Mouse (Mus musculus): Measurements from ENCODE around the gene Olfr6. TPM values are rescaled to one million over a fixed set of nuclear protein-coding genes. Genes with fewer than 3 reads are reported as not detected.
"Not testable (repeated sequence)": the region's sequence is repeated elsewhere in the genome, so short reads cannot be mapped to it uniquely, and the experiment has no call there.

The Olfr6 gene
- polyA plus RNA-seq, 1 experiment from 2014 or later: not detected

DNA sequence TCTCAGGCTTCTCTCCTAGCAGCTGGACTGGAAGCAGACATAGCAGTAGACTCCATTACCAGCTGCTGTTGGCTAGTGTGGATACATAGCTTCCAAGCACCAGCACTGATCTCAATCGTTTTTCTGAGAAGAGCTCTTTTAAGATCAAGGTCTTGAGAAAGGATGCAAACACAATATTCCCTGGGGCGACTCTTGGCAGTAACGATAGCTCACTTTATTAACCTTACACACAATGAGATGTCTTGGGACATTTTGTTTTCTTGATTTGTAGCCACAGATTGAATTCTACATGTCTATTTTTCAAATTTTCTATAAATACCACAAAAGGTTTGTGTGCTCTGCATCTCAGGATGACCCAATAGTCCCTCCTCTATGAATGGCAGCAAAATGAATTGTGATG is 15.5 kb downstream of the Olfr6 start, which contains the start of gene Olfr710:
Olfr710 (minus strand) TSS at position 101 of the 400 bp plus-strand sequence.
- no peaks in the 10 kb centered on the region for H3K27me3 ChIP-seq (replicated peaks; ENCODE audit: control insufficient read depth, insufficient read depth, low read length)
- no peak for TF ChIP-seq CTCF (IDR thresholded peaks at IDR 0.05; ENCODE audit: low read depth)
- H3K4me1 ChIP-seq (replicated peaks; ENCODE audit: control insufficient read depth, insufficient read depth, low read length): no peaks in the 10 kb centered on the region
- no peak for ATAC-seq
- 77% methylated on average over 3 of the region's 3 CpGs for WGBS
- no peak within 1 kb of the TSS for H3K4me2 ChIP-seq (replicated peaks; ENCODE audit: low read depth)
- no peaks in the 10 kb centered on the region for H3K36me3 ChIP-seq (ENCODE audit: control insufficient read depth, insufficient read depth)
- H3K9ac ChIP-seq (ENCODE audit: low read depth, low read length): no peak within 1 kb of the TSS
- H3K9me3 ChIP-seq (ENCODE audit: control insufficient read depth): no peaks in the 10 kb centered on the region
- no peak within 1 kb of the TSS for H3K4me3 ChIP-seq (ENCODE audit: low read depth, low read length)
- H3K27ac ChIP-seq (ENCODE audit: low read depth, low read length): no peak within 1 kb of the TSS

DNA sequence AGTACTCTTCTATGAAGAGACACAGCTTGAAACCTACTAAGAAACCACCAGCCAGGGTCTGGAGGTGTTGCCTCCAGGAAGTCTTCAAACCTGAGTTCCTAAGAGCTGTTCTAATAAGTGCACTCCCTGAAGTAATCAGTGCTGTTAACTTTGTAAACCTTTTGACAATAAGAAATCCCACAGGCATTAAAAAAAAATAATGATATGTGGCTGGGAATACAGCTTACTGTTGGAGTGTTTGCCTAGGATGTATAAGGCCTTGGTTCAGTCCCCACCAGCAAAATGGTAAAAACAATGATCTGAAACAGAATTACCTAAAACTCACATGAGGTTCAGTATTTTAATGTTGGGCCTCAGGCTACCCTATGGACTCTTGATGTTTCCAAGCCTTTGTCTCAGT is 31.6 kb downstream of the Olfr6 start, which contains the start of gene Olfr709-ps1:
Olfr709-ps1 (minus strand) TSS at position 101 of the 400 bp plus-strand sequence.
- no peak within 1 kb of the TSS for H3K4me3 ChIP-seq (ENCODE audit: low read depth, low read length)
- H3K36me3 ChIP-seq (ENCODE audit: control insufficient read depth, insufficient read depth): no peaks in the 10 kb centered on the region
- H3K27me3 ChIP-seq (replicated peaks; ENCODE audit: control insufficient read depth, insufficient read depth, low read length): no peaks in the 10 kb centered on the region
- no peak within 1 kb of the TSS for H3K27ac ChIP-seq (ENCODE audit: low read depth, low read length)
- no peak for TF ChIP-seq CTCF (IDR thresholded peaks at IDR 0.05; ENCODE audit: low read depth)
- no peak within 1 kb of the TSS for H3K4me2 ChIP-seq (replicated peaks; ENCODE audit: low read depth)
- H3K4me1 ChIP-seq (replicated peaks; ENCODE audit: control insufficient read depth, insufficient read depth, low read length): no peaks in the 10 kb centered on the region
- H3K9me3 ChIP-seq (ENCODE audit: control insufficient read depth): no peaks in the 10 kb centered on the region
- H3K9ac ChIP-seq (ENCODE audit: low read depth, low read length): no peak within 1 kb of the TSS
- no peak for ATAC-seq

DNA sequence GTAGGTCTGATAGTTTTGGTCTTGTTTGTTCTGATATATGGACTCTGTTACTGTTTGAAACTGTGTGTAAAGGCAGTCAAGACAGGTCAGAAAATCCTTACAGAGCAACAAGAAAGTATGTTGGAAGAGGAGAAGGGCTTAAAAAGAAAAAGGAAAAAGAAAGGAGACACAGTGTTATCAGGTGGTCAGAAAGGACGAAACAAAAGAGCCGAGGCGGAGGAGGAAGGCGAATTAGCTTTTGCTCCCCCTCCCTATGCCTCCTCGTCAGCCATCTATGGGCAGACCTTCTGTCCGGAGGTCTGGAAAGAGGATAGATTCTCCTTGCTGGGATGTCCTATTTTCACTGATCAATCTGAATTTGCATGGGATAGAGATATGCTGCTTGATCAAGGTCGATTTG is 42.8 kb downstream of the Olfr6 start:
- not testable (repeated sequence) for H3K36me3 ChIP-seq (ENCODE audit: control insufficient read depth, insufficient read depth); H3K4me1 ChIP-seq (replicated peaks; ENCODE audit: control insufficient read depth, insufficient read depth, low read length); H3K27ac ChIP-seq (ENCODE audit: low read depth, low read length); H3K4me2 ChIP-seq (replicated peaks; ENCODE audit: low read depth); H3K9ac ChIP-seq (ENCODE audit: low read depth, low read length); H3K9me3 ChIP-seq (ENCODE audit: control insufficient read depth); H3K4me3 ChIP-seq (ENCODE audit: low read depth, low read length); H3K27me3 ChIP-seq (replicated peaks; ENCODE audit: control insufficient read depth, insufficient read depth, low read length); ATAC-seq
- WGBS: 85% methylated on average over 7 of the region's 7 CpGs

DNA sequence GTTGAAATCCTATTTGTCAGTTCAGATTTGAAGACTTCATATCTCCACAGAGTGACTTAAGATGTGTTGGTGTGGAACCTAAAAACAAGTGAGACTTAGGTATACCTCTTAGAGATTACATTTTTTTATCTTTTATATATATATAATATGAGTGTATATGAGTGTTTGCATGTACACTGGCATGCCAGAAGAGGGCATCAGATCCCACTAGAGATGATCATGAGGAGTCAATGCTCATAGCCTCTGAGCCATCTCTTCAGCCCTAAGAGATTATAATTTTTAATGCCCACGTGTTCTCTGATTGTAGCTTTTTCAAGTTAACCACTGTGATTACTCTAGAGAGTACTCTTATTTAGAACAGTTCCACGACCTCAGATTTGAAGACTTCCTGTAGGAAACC is 56.1 kb downstream of the Olfr6 start, which contains the start of gene Olfr1532-ps1:
Olfr1532-ps1 (plus strand) TSS at position 326 of the 400 bp plus-strand sequence.
- no peaks in the 10 kb centered on the region for H3K9me3 ChIP-seq (ENCODE audit: control insufficient read depth)
- H3K4me3 ChIP-seq (ENCODE audit: low read depth, low read length): no peak within 1 kb of the TSS
- no peaks in the 10 kb centered on the region for H3K36me3 ChIP-seq (ENCODE audit: control insufficient read depth, insufficient read depth)
- no peaks in the 10 kb centered on the region for H3K4me1 ChIP-seq (replicated peaks; ENCODE audit: control insufficient read depth, insufficient read depth, low read length)
- WGBS: 59% methylated on average over 2 of the region's 2 CpGs
- no peak within 1 kb of the TSS for H3K9ac ChIP-seq (ENCODE audit: low read depth, low read length)
- H3K27me3 ChIP-seq (replicated peaks; ENCODE audit: control insufficient read depth, insufficient read depth, low read length): no peaks in the 10 kb centered on the region
- no peak within 1 kb of the TSS for H3K4me2 ChIP-seq (replicated peaks; ENCODE audit: low read depth)
- TF ChIP-seq CTCF (IDR thresholded peaks at IDR 0.05; ENCODE audit: low read depth): peak; percentile 36
- no peak within 1 kb of the TSS for H3K27ac ChIP-seq (ENCODE audit: low read depth, low read length)
- ATAC-seq: no peak

Other genes starting within 250 kb of the Olfr6 start
- not detected in 2 replicates for gene Olfr695, start 247.5 kb downstream of the Olfr6 start, polyA plus RNA-seq (2015; fragmentation: Nextera tagmentation; extraction: Ambion mirVana)
- not detected in 2 replicates for gene Olfr697, start 221.5 kb downstream of the Olfr6 start, polyA plus RNA-seq (2015; fragmentation: Nextera tagmentation; extraction: Ambion mirVana)
- gene Olfr698, start 208.5 kb downstream of the Olfr6 start, polyA plus RNA-seq (2015; fragmentation: Nextera tagmentation; extraction: Ambion mirVana): not detected in 2 replicates
- not detected in 2 replicates for gene Olfr699, start 170.7 kb downstream of the Olfr6 start, polyA plus RNA-seq (2015; fragmentation: Nextera tagmentation; extraction: Ambion mirVana)
- gene Olfr700, start 155.1 kb downstream of the Olfr6 start, polyA plus RNA-seq (2015; fragmentation: Nextera tagmentation; extraction: Ambion mirVana): not detected in 2 replicates
- not detected in 2 replicates for gene Olfr701, start 149.8 kb downstream of the Olfr6 start, polyA plus RNA-seq (2015; fragmentation: Nextera tagmentation; extraction: Ambion mirVana)
- gene Olfr702, start 130.0 kb downstream of the Olfr6 start, polyA plus RNA-seq (2015; fragmentation: Nextera tagmentation; extraction: Ambion mirVana): not detected in 2 replicates
- not detected in 2 replicates for gene Olfr703, start 120.6 kb downstream of the Olfr6 start, polyA plus RNA-seq (2015; fragmentation: Nextera tagmentation; extraction: Ambion mirVana)
- not detected in 2 replicates for gene Olfr704, start 100.8 kb downstream of the Olfr6 start, polyA plus RNA-seq (2015; fragmentation: Nextera tagmentation; extraction: Ambion mirVana)
- gene Olfr705, start 87.0 kb downstream of the Olfr6 start, polyA plus RNA-seq (2015; fragmentation: Nextera tagmentation; extraction: Ambion mirVana): not detected in 2 replicates
- not detected in 2 replicates for gene Olfr706, start 75.8 kb downstream of the Olfr6 start, polyA plus RNA-seq (2015; fragmentation: Nextera tagmentation; extraction: Ambion mirVana)
- not detected in 2 replicates for gene Olfr707, start 62.7 kb downstream of the Olfr6 start, polyA plus RNA-seq (2015; fragmentation: Nextera tagmentation; extraction: Ambion mirVana)
- not detected in 2 replicates for gene Olfr1532-ps1, start 55.9 kb downstream of the Olfr6 start, polyA plus RNA-seq (2015; fragmentation: Nextera tagmentation; extraction: Ambion mirVana)
- not detected in 2 replicates for gene Olfr709-ps1, start 31.7 kb downstream of the Olfr6 start, polyA plus RNA-seq (2015; fragmentation: Nextera tagmentation; extraction: Ambion mirVana)
- gene Olfr710, start 15.6 kb downstream of the Olfr6 start, polyA plus RNA-seq (2015; fragmentation: Nextera tagmentation; extraction: Ambion mirVana): not detected in 2 replicates
- gene Olfr711, start 11.5 kb upstream of the Olfr6 start, polyA plus RNA-seq (2015; fragmentation: Nextera tagmentation; extraction: Ambion mirVana): not detected in 2 replicates
- not detected in 2 replicates for gene Olfr2, start 42.1 kb upstream of the Olfr6 start, polyA plus RNA-seq (2015; fragmentation: Nextera tagmentation; extraction: Ambion mirVana)
- gene Olfr713, start 67.2 kb upstream of the Olfr6 start, polyA plus RNA-seq (2015; fragmentation: Nextera tagmentation; extraction: Ambion mirVana): not detected in 2 replicates
- not detected in 2 replicates for gene Olfr714, start 107.0 kb upstream of the Olfr6 start, polyA plus RNA-seq (2015; fragmentation: Nextera tagmentation; extraction: Ambion mirVana)
- gene Olfr17, start 129.3 kb upstream of the Olfr6 start, polyA plus RNA-seq (2015; fragmentation: Nextera tagmentation; extraction: Ambion mirVana): not detected in 2 replicates
- not detected in 2 replicates for gene Olfr715b, start 146.4 kb upstream of the Olfr6 start, polyA plus RNA-seq (2015; fragmentation: Nextera tagmentation; extraction: Ambion mirVana)
- not detected in 2 replicates for gene Olfr715, start 167.1 kb upstream of the Olfr6 start, polyA plus RNA-seq (2015; fragmentation: Nextera tagmentation; extraction: Ambion mirVana)
- gene Olfr716, start 174.4 kb upstream of the Olfr6 start, polyA plus RNA-seq (2015; fragmentation: Nextera tagmentation; extraction: Ambion mirVana): not detected in 2 replicates
- not detected in 2 replicates for gene Nlrp14, start 203.1 kb upstream of the Olfr6 start, polyA plus RNA-seq (2015; fragmentation: Nextera tagmentation; extraction: Ambion mirVana)
- gene Rbmxl2, start 245.5 kb upstream of the Olfr6 start, polyA plus RNA-seq (2015; fragmentation: Nextera tagmentation; extraction: Ambion mirVana): not detected in 2 replicates